Mouse (Mus musculus): ENCODE results near the gene Atp6v0b.
A peak's percentile ranks its signal among the peaks of the same experiment; 100 is the strongest.

Atp6v0b gene

GRCm38 (mm10) chr4:117908834-117909453 lies 21.8 kb upstream of the Atp6v0b start:
- no peak for DNase-seq (ENCODE audit: low spot score)

DNA sequence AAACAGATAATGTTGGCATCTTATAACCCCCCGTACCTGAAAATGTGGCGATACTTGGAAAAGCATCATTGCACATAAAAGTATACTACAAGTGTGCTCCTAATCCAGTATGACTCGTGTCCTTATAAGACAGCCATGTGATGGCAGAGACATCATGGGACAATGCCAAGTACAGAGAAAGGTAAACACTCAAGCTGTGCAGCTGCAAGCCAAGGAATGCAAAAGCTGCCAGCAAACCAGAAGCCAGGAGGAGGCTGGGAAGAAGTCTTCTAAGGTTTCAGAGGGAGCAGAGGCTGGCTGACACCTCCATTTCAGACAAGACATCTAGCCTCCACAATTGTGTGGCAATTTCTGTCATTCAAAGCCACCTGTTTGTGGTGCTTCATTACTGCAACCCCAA lies 19.1 kb upstream of the Atp6v0b start:
- DNase-seq (ENCODE audit: low spot score): peak; percentile 88

- no peak for DNase-seq (ENCODE audit: low spot score)
These were observed 17.6 kb upstream of the Atp6v0b start for GRCm38 (mm10) chr4:117904761-117905160.

- DNase-seq (ENCODE audit: low spot score): no peak
These were observed 17.0 kb upstream of the Atp6v0b start for GRCm38 (mm10) chr4:117904094-117904493.

DNA sequence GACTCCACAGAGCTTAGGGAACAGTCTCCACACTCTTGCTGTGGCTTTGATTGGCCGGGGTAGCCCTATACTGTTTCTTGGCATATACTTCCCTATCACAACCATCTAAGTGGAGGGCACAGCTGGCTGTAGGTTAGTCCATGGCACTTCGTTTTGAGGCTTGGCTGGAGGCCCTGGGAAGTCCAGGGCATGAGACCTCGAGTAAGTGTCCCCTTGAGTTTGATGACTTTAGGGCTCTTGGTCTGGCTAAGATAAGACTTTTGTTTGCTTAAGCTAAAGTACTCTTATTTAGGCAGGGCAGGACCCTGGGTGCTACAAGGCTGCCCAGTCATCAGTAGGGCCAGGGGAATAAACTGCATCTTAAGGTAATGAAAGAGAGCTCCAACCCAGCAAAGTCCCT lies 11.0 kb upstream of the Atp6v0b start:
- DNase-seq (ENCODE audit: low spot score): peak; percentile 71

DNA sequence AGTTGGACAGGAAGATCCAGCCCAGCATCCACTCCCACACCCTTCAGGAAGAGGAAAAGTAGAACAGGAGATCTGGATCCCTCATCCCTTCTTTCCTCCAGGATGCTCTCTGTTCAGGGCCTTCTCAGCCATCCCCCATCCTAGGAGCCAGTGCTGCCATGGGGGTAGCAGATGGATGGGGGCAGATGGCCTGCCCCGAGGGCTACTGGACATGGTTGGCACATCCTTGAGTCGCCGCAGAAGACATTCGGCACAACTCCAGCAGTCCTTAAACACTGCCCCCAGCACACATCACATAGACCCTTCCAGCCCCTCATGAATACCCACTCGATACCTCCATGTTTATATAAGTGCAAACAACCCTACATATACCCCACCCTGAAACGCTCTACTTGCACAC lies 8.9 kb upstream of the Atp6v0b start:
- no peak for DNase-seq (ENCODE audit: low spot score)

DNA sequence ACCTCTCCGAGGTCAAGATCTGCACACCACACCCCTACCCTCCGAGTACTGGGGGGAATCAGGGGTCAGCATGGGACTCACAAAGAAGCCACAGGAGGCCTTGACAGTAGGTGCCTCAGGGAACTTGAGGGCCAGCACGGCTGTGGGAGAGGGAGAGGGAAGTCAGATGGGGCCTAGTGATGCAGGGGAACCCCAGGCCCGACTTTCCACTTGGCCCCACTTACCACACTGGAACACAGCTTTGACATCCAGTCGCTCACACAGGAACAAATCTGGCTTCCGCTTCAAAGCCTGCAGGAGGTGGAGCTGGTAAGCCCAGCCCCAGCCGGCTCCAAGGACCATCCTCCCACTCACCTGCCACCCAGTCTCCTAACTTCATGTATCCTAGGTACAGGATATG lies 8.2 kb upstream of the Atp6v0b start:
- DNase-seq (ENCODE audit: low spot score): no peak

GRCm38 (mm10) chr4:117894601-117895000 lies 7.5 kb upstream of the Atp6v0b start:
- no peak for DNase-seq (ENCODE audit: low spot score)

DNA sequence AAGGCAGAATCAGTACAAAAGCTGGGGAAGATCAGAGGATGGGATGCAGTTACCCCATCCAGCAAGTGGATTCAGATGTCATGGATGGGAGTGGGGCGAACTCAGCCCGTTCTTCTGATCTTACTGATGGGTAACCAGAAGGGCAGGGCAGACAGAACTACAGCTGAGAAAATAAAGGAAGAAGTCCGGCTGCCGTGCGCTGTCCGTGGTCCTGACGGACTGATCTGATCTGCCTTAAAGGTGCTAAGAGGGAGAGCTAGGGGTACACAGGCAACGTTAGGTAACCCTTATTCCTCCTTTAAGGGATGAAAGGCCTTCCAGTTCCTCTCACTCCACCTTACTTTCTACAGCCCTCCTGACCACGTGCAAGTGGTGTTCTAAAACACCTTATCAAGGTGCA lies 6.2 kb upstream of the Atp6v0b start:
- DNase-seq (ENCODE audit: low spot score): no peak

- DNase-seq (ENCODE audit: low spot score): peak; percentile 93
These were observed 4.6 kb upstream of the Atp6v0b start, which contains the start of gene Dph2 for GRCm38 (mm10) chr4:117891738-117892161. Dph2 (minus strand) TSS chr4:117892032.

DNA sequence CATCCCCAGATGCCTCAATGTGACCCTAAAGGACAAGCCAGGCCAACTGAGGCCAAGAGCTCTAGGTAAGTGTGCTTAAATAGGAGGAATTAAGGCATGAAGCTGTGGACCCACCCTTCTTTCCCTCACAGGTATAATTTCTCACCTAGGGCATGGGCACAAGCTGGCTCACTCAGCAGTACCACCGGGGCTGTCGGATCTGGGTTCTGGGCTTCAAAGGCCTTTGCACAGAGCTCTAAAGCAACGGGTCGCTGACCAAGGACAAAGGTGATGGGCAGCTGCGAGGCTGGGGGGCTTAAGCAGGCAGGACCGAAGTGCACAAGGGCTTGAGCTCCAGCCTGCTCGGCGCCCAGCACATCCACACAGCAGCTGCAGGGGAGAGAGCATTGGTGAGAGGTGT lies 3.6 kb upstream of the Atp6v0b start:
- no peak for DNase-seq (ENCODE audit: low spot score)

GRCm38 (mm10) chr4:117890031-117890430 lies 2.9 kb upstream of the Atp6v0b start:
- DNase-seq (ENCODE audit: low spot score): no peak

GRCm38 (mm10) chr4:117889471-117889870 lies 2.3 kb upstream of the Atp6v0b start:
- no peak for DNase-seq (ENCODE audit: low spot score)

DNA sequence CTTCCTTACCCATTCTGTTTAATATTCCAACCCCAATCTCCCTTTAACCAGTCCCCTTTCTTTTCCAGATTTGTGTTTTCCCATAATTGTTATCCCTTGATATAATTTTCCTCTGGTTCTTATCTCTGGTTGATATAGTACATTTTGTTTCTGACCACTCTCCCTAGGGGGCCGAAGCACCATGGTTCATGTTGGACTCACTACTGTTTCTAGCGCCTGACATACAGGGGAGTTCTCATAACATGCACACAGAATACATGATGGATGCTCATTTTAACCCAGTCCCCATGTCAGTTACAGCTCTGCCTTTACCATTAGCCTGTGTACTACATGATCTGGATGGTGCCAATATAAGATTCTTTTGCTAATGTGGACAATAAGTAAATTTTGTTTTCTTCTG lies 787 bp upstream of the Atp6v0b start:
- DNase-seq (ENCODE audit: low spot score): no peak

DNA sequence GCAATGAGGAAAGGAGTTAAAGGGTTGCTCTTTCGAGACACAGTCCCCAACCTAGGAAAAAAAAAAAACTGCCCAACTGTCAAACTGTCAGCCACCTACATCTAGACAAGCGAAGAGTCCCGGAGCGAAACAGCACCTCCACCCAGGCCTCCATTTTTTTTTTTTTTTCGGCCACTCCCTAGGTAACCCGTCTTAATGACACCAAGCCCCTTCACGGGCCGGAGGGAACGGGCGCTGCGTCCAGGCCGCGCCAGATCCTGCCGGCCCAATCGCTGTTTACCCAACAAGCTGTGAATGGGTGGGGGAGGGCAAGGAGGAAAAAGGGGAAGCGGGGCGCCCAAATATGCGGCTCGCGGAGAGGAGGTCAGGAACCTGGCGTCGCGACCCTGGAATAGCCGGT lies 489 bp downstream of the Atp6v0b start:
- no peak for DNase-seq (ENCODE audit: low spot score)

DNA sequence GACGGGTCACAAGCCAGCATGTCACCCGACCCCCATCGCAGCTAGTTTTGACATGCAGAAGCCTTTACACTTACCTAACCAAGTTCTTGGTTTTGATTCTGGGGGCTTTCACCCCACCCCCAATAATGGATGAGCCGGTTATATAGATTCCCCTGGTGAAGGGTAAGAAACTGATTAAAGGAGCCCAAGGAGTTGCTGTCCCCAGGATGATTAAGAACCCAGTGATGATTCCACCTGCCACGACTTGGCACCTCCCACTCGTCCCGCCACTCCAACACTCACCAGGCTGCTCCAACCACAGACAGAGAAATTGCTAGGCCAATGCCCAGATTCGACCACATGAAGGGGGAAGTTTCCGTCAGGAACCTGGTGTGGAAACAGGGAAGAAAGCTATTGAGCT lies 1.1 kb downstream of the Atp6v0b start:
- no peak for DNase-seq (ENCODE audit: low spot score)

- no peak for DNase-seq (ENCODE audit: low spot score)
These were observed 2.0 kb downstream of the Atp6v0b start for GRCm38 (mm10) chr4:117885093-117885492.

- DNase-seq (ENCODE audit: low spot score): no peak
These were observed 3.0 kb downstream of the Atp6v0b start for GRCm38 (mm10) chr4:117884146-117884545.

DNA sequence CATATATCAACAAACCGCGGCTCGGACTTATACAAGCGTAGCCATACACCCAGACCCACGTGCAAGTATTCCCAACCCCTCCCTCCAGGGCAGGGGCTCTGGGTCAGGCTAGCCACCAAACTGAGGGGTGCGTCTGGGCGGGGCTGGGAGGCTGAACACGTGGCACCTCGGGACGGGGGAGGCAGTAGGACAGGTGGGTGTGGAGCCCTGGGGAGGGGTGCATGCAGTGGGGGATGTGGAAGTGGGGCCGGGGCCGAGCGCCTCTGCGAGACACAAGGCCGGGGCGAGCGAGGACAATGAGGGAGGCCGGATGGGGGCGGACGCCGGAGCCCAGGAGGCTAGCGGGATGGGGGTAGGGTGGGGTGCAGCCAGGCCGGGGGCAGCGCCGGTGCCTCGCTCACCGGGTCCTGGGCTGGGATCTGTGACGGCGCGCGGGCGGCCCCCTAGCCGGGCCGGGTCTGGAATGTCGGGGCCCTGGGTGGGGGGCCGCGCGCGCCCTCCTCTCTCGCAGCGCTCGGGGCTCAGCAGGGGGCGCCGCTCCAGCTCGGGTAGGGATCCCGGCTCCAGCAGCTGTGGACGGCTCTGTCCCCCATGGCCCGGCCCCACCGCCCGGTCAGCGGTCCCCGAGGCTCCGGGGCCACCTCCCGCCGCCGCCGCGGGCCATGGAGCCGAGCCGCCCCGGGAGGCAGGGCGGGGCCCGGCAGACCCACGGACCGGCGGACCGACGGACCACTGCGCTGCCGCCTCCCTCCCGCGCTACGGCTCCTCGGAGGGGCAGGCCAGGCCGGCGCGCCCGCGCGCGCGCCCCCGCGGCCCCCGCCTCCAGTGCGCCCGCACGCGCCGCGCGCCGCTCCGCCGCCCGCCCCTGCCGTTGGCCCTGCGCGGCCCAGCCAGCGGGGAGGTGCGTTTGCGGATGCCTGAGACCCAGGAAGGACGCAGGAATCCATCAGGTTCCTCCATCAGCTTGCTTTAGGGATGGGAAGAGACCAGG lies 4.1 kb downstream of the Atp6v0b start, which contains the start of gene B4galt2:
Gene B4galt2, minus strand, starts transcription at position 787 of the 991 bp plus-strand sequence.
- DNase-seq (ENCODE audit: low spot score): no peak

DNA sequence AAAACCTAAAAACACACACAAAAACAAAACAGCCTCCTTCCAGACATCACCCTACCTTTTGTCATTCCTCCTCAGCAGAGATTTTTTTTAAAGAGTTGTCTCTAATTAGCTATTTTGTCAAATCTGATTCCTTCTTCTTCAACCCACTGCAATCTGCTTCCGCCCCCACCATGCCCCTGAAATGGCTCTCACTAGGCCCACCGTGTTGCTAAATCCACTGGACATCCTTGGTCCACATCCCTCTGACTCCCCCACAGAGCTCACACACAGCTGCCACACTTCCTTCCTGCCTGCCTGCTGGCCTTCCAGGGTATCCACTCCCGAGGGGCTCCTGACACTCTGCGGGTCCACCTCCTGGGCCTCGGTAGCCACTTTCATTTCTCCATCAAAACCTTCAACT lies 8.4 kb downstream of the Atp6v0b start:
- no peak for DNase-seq (ENCODE audit: low spot score)

DNA sequence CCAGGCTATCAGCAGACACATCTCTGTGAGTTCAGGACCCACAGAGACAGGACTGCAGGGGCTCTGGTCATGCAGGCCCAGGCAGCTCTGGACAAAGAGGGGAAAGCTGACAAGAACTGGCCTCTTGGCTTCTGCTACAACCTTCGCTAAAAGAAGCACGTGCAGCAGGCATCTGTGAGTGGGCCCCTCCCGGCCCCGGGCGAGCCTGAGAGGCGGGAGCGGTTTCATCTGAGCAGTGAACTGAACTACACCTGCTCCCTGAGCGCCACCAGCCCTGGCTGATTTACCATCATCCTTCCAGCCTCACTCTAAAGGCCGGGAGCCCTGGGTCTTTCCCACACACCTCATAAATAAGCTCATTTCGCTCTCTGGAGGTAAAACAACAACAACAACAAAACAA lies 8.8 kb downstream of the Atp6v0b start:
- no peak for DNase-seq (ENCODE audit: low spot score)

DNA sequence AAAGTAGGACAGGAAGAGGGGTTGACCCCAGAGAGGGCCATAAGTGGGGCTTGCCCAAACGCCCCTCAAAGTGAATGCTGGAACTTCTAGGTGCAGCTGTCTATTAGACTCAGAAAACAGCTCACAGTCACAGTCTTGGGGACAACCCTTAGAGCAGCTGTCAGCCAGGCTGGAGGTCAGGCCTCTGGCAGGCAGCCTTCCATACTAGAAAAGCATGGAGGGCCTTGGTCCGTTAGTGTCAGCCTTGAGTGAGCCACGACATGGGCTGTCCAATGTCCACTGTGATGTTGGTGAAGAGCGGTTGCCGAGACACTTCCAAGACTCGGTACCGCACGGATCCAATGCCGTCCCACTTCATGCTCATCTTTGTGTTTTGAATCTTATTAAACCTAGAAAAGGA lies 13.5 kb downstream of the Atp6v0b start:
- no peak for DNase-seq (ENCODE audit: low spot score)

DNA sequence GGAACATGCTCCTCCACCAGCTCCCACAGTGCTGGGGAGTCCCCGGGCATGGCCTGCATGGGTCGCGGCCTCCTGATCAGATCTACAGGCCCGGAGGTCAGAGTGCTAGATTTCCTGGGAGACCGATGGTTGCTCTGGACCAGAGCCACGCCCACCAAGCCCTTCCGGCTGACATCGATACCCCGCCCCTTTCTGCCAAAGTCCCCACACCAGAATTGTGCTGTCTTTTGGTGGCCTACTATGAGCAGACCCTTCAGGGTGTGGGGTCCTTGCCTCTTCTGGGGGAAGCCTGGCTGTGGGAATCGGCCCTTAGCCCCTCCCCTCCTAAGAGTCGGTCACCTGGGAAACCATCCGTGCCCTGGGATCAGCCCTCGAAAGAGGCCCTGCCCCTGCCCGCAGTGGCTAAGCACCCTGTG lies 14.7 kb downstream of the Atp6v0b start, which contains the start of gene Ccdc24:
Gene Ccdc24, minus strand, starts transcription at position 87 of the 416 bp plus-strand sequence.
- DNase-seq (ENCODE audit: low spot score): no peak

Data from lung, postnatal 25 days (tissue).